Mouse (Mus musculus): Measurements from ENCODE around the gene Nudcd3.
"Not testable (repeated sequence)": the region's sequence is repeated elsewhere in the genome, so short reads cannot be mapped to it uniquely, and the experiment has no call there.

Nudcd3 gene

GRCm38 (mm10) chr11:6123605-6124120 is 76.6 kb downstream of the Nudcd3 start:
- in situ Hi-C loops (cut with MseI, MboI), result no loop called here

- in situ Hi-C loops (cut with MseI, MboI), result no loop called here
These were observed 77.6 kb downstream of the Nudcd3 start for GRCm38 (mm10) chr11:6122631-6123030.

GRCm38 (mm10) chr11:6120596-6120995 is 79.6 kb downstream of the Nudcd3 start:
- in situ Hi-C loops (cut with MseI, MboI), result no loop called here

- in situ Hi-C loops (cut with MseI, MboI), result no loop called here
These were observed 80.2 kb downstream of the Nudcd3 start for GRCm38 (mm10) chr11:6120001-6120400.

GRCm38 (mm10) chr11:6119312-6119711 is 80.9 kb downstream of the Nudcd3 start:
- in situ Hi-C loops (cut with MseI, MboI), result no loop called here

- in situ Hi-C loops (cut with MseI, MboI), result no loop called here
These were observed 82.3 kb downstream of the Nudcd3 start for GRCm38 (mm10) chr11:6117956-6118355.

- in situ Hi-C loops (cut with MseI, MboI), result no loop called here
These were observed 88.3 kb downstream of the Nudcd3 start for GRCm38 (mm10) chr11:6111734-6112484.

- in situ Hi-C loops (cut with MseI, MboI), result no loop called here
These were observed 90.2 kb downstream of the Nudcd3 start for GRCm38 (mm10) chr11:6109990-6110389.

- in situ Hi-C loops (cut with MseI, MboI), result no loop called here
These were observed 91.9 kb downstream of the Nudcd3 start for GRCm38 (mm10) chr11:6108296-6108695.

GRCm38 (mm10) chr11:6107722-6108121 is 92.5 kb downstream of the Nudcd3 start:
- in situ Hi-C loops (cut with MseI, MboI), result no loop called here

- in situ Hi-C loops (cut with MseI, MboI), result no loop called here
These were observed 95.5 kb downstream of the Nudcd3 start for GRCm38 (mm10) chr11:6104734-6105133.

- in situ Hi-C loops (cut with MseI, MboI), result not testable (repeated sequence)
These were observed 103.6 kb downstream of the Nudcd3 start for GRCm38 (mm10) chr11:6096637-6097036.

- in situ Hi-C loops (cut with MseI, MboI), result no loop called here
These were observed 113.2 kb downstream of the Nudcd3 start for GRCm38 (mm10) chr11:6086991-6087390.

GRCm38 (mm10) chr11:6078737-6079136 is 121.5 kb downstream of the Nudcd3 start:
- in situ Hi-C loops (cut with MseI, MboI), result no loop called here

- in situ Hi-C loops (cut with MseI, MboI), result no loop called here
These were observed 124.6 kb downstream of the Nudcd3 start for GRCm38 (mm10) chr11:6075618-6076066.

GRCm38 (mm10) chr11:6068181-6068957 is 131.8 kb downstream of the Nudcd3 start:
- in situ Hi-C loops (cut with MseI, MboI), result no loop called here

GRCm38 (mm10) chr11:6067160-6067559 is 133.1 kb downstream of the Nudcd3 start:
- in situ Hi-C loops (cut with MseI, MboI), result no loop called here

- in situ Hi-C loops (cut with MseI, MboI), result no loop called here
These were observed 134.0 kb downstream of the Nudcd3 start, which contains the start of gene Camk2b for GRCm38 (mm10) chr11:6066176-6066575. Gene Camk2b, minus strand, starts transcription at chr11:6066362.

- in situ Hi-C loops (cut with MseI, MboI), result no loop called here
These were observed 134.6 kb downstream of the Nudcd3 start for GRCm38 (mm10) chr11:6065551-6066121.

GRCm38 (mm10) chr11:6065046-6065521 is 135.1 kb downstream of the Nudcd3 start:
- in situ Hi-C loops (cut with MseI, MboI), result no loop called here

- in situ Hi-C loops (cut with MseI, MboI), result no loop called here
These were observed 135.8 kb downstream of the Nudcd3 start for GRCm38 (mm10) chr11:6064215-6065045.

Data from mouse trophoblast stem cell (cell line).